In genomic region chr6:36896656-36897055, GRCm38 (mm10) we compare ENCODE assay signal across 9 mouse cellular contexts.
DNase-seq lines count a peak whose midpoint lies in the region; ATAC-seq lines count a peak whose summit lies in the region.
"Had no signal": no experiment of that assay in that cellular context is flagged by ENCODE, and none has a peak within 500 bp of the region (broad histone marks: within the 10 kb centered on the region; RNA-seq: fewer than 3 reads in every experiment).

No protein-coding gene starts in this region.

- no peak overlapping the region for H3K9ac ChIP-seq in embryonic facial prominence, embryonic 15.5 days
- H3K9ac ChIP-seq in forebrain, embryonic 12.5 days: no peak overlapping the region

- H3K4me1 ChIP-seq in embryonic facial prominence, embryonic 15.5 days: 0 out of 2 replicates have a peak, but pooled peaks cover 6% of the 10 kb centered on the region
- H3K4me1 ChIP-seq in forebrain, embryonic 12.5 days: no peaks in the 10 kb centered on the region

- H3K4me3 ChIP-seq in embryonic facial prominence, embryonic 15.5 days (replicated peaks): no peak overlapping the region
- H3K4me3 ChIP-seq in forebrain, embryonic 12.5 days (replicated peaks): no peak overlapping the region

- peak; percentile 82 for ATAC-seq in frontal cortex, adult (ENCODE audit: low TSS enrichment)
- ATAC-seq in embryonic facial prominence, embryonic 15.5 days (ENCODE audit: insufficient number of reproducible peaks, low FRiP score, low TSS enrichment, low read depth): 0 out of 2 replicates have a peak, but pooled peaks have one; percentile 47
- ATAC-seq in erythroblast, adult 5-6 weeks (replicated peaks; ENCODE audit: low FRiP score, poor library complexity, severe bottlenecking): no peak
- no peak for ATAC-seq in activated CD4-positive, CD25-positive, alpha-beta regulatory T cell, adult 4 months
- no peak for ATAC-seq in forebrain, embryonic 12.5 days (ENCODE audit: low FRiP score)

- H3K27me3 ChIP-seq in embryonic facial prominence, embryonic 15.5 days: no peaks in the 10 kb centered on the region
- H3K27me3 ChIP-seq in forebrain, embryonic 12.5 days: no peaks in the 10 kb centered on the region

- H3K36me3 ChIP-seq in embryonic facial prominence, embryonic 15.5 days: no peaks in the 10 kb centered on the region
- no peaks in the 10 kb centered on the region for H3K36me3 ChIP-seq in forebrain, embryonic 12.5 days (replicated peaks)

- H3K4me2 ChIP-seq in embryonic facial prominence, embryonic 15.5 days (replicated peaks): no peak overlapping the region
- H3K4me2 ChIP-seq in forebrain, embryonic 12.5 days: no peak overlapping the region

- 42% methylated on average over 2 of the region's 2 CpGs for WGBS in embryonic facial prominence, embryonic 15.5 days
- 85% methylated on average over 2 of the region's 2 CpGs for WGBS in forebrain, embryonic 12.5 days

- no peak for DNase-seq in frontal cortex, postnatal 14 days (ENCODE audit: low spot score in 2 of 2)
- DNase-seq in 3T3-L1 (ENCODE audit: low read depth, low spot score): peak; percentile 98
- peak; percentile 56 for DNase-seq in hindlimb bud, embryonic 11.5 days (ENCODE audit: extremely low spot score, low read depth, low spot score)
- DNase-seq: lung, adult 2 months had no signal

- H3K27ac ChIP-seq in embryonic facial prominence, embryonic 15.5 days (replicated peaks): no peak overlapping the region
- H3K27ac ChIP-seq in forebrain, embryonic 12.5 days: no peak overlapping the region

- no peaks in the 10 kb centered on the region for H3K9me3 ChIP-seq in embryonic facial prominence, embryonic 15.5 days (replicated peaks)
- no peaks in the 10 kb centered on the region for H3K9me3 ChIP-seq in forebrain, embryonic 12.5 days

Comparison
In these comparisons a context has a peak if more than half of its experiments do, and no peak if none do; other contexts are left out.
1. ATAC-seq: peak in frontal cortex, adult (single experiment) and embryonic facial prominence, embryonic 15.5 days (single experiment); none in erythroblast, adult 5-6 weeks (single experiment), activated CD4-positive, CD25-positive, alpha-beta regulatory T cell, adult 4 months (single experiment) and forebrain, embryonic 12.5 days (single experiment).
2. DNase-seq: peak in 3T3-L1 (single experiment) and hindlimb bud, embryonic 11.5 days (single experiment); none in frontal cortex, postnatal 14 days (0 of 2).